Mouse (Mus musculus) CH12.LX (cell line): Measurements from ENCODE around the gene H2-Ab1. TPM values are rescaled to one million over a fixed set of nuclear protein-coding genes. Genes with fewer than 3 reads are reported as not detected.

Experiments used
- DNase-seq: peaks from one replicate; pipeline ENCODE4 v3.0.0-alpha.2; 2013; ENCODE audit errors: extremely low read depth
- H3K27ac ChIP-seq: 2 replicates; pipeline ENCODE4 v1.5.1; 2012; ENCODE audit warnings: low read depth, mild to moderate bottlenecking, control low read depth, moderate library complexity; ENCODE audit not compliant: insufficient read depth
- H3K27me3 ChIP-seq: replicated peaks from 2 replicates; pipeline ENCODE3; 2012; ENCODE audit warnings: inconsistent platforms
- H3K36me3 ChIP-seq, 2 experiments: replicated peaks in 1 of 2; 2 replicates each; pipeline versions ENCODE3 to v1.6.1; 2012; ENCODE audit warnings: inconsistent platforms in 1 of 2, low read length in 1 of 2, mild to moderate bottlenecking in 1 of 2, mixed read lengths in 1 of 2, moderate library complexity in 1 of 2; ENCODE audit not compliant: control insufficient read depth in 1 of 2, insufficient read depth in 1 of 2
- H3K4me1 ChIP-seq, 2 experiments: 2 replicates each; pipeline ENCODE4 v1.6.1; 2012; ENCODE audit warnings: inconsistent platforms in 1 of 2, moderate library complexity in 1 of 2; ENCODE audit not compliant: insufficient read depth in 2 of 2, control insufficient read depth in 1 of 2
- H3K4me2 ChIP-seq: 2 replicates; pipeline ENCODE4 v1.6.1; 2012; ENCODE audit warnings: low read depth, mild to moderate bottlenecking, control low read depth; ENCODE audit not compliant: poor library complexity, insufficient read depth, severe bottlenecking
- H3K4me3 ChIP-seq, 3 experiments: fragments of 150-350 bp in 1 of 3; sonication (generic) in 1 of 3; replicated peaks in 1 of 3; 2 replicates each; pipeline versions ENCODE3 to v1.5.1; 2011 to 2012; ENCODE audit warnings: low read depth in 2 of 3, low read length in 2 of 3, mild to moderate bottlenecking in 2 of 3, moderate library complexity in 2 of 3, control low read depth in 1 of 3, improper control_type of control experiment in 1 of 3, inconsistent platforms in 1 of 3, mixed read lengths in 1 of 3; ENCODE audit not compliant: poor library complexity in 1 of 3
- H3K79me2 ChIP-seq: replicated peaks from 2 replicates; pipeline ENCODE4 v1.6.1; 2012; ENCODE audit warnings: mild to moderate bottlenecking, moderate library complexity; ENCODE audit not compliant: control insufficient read depth, poor library complexity, insufficient read depth, severe bottlenecking; ENCODE audit errors: extremely low read depth
- H3K9ac ChIP-seq: 2 replicates; pipeline ENCODE4 v1.6.1; 2012; ENCODE audit warnings: low read depth, mild to moderate bottlenecking, control low read depth, moderate library complexity; ENCODE audit not compliant: insufficient read depth
- H3K9me3 ChIP-seq: replicated peaks from 2 replicates; pipeline ENCODE3; 2012; ENCODE audit warnings: low read length, inconsistent platforms, mixed read lengths
- BHLHE40 ChIP-seq: IDR thresholded peaks from 2 replicates; pipeline ENCODE4 v1.6.1; 2011; ENCODE audit warnings: mild to moderate bottlenecking, low read depth, low read length, improper control_type of control experiment
- CHD1 ChIP-seq: IDR thresholded peaks from 2 replicates; pipeline ENCODE4 v1.6.1; 2012; ENCODE audit warnings: low read depth, low read length, improper control_type of control experiment, inconsistent platforms
- CHD2 ChIP-seq: IDR thresholded peaks from 2 replicates; pipeline ENCODE4 v1.6.1; 2011; ENCODE audit warnings: low read length, improper control_type of control experiment
- CTCF ChIP-seq, 2 experiments: IDR thresholded peaks in 1 of 2; conservative IDR thresholded peaks in 1 of 2; 2 replicates each; pipeline ENCODE4 v1.5.1; 2011 to 2012; ENCODE audit warnings: low read depth in 2 of 2, low read length in 2 of 2, improper control_type of control experiment in 1 of 2, inconsistent platforms in 1 of 2, mild to moderate bottlenecking in 1 of 2, moderate library complexity in 1 of 2
- EP300 ChIP-seq: IDR thresholded peaks from 2 replicates; pipeline ENCODE4 v1.6.1; 2011; ENCODE audit warnings: low read length, improper control_type of control experiment
- ETS1 ChIP-seq: conservative IDR thresholded peaks from 2 replicates; pipeline ENCODE4 v1.6.1; 2012; ENCODE audit warnings: low read depth, mild to moderate bottlenecking, inconsistent platforms, low read length, improper control_type of control experiment, moderate library complexity
- IRF4 ChIP-seq: IDR thresholded peaks from 2 replicates; pipeline ENCODE4 v1.6.1; 2014; ENCODE audit warnings: low read depth, mild to moderate bottlenecking, inconsistent platforms, low read length, improper control_type of control experiment
- JUN ChIP-seq: IDR thresholded peaks from 2 replicates; pipeline ENCODE4 v1.6.1; 2011; ENCODE audit warnings: low read depth, mild to moderate bottlenecking, low read length, improper control_type of control experiment, moderate library complexity; ENCODE audit not compliant: insufficient read depth
- JUND ChIP-seq: conservative IDR thresholded peaks from 2 replicates; pipeline ENCODE4 v1.6.1; 2011; ENCODE audit warnings: low read depth, low read length, improper control_type of control experiment
- MXI1 ChIP-seq: IDR thresholded peaks from 2 replicates; pipeline ENCODE4 v1.6.1; 2011; ENCODE audit warnings: mild to moderate bottlenecking, low read depth, low read length, improper control_type of control experiment
- MYC ChIP-seq: IDR thresholded peaks from 2 replicates; pipeline ENCODE4 v1.6.1; 2011; ENCODE audit warnings: low read depth, mild to moderate bottlenecking, improper control_type of control experiment, low read length
- NELFE ChIP-seq: IDR thresholded peaks from 2 replicates; pipeline ENCODE4 v1.6.1; 2011; ENCODE audit warnings: low read depth, low read length, improper control_type of control experiment
- RAD21 ChIP-seq: IDR thresholded peaks from 2 replicates; pipeline ENCODE4 v1.6.1; 2011; ENCODE audit warnings: low read depth, mild to moderate bottlenecking, low read length, improper control_type of control experiment, moderate library complexity
- RCOR1 ChIP-seq: conservative IDR thresholded peaks from 2 replicates; pipeline ENCODE4 v1.6.1; 2012; ENCODE audit warnings: low read depth, mild to moderate bottlenecking, inconsistent platforms, low read length, improper control_type of control experiment
- SIN3A ChIP-seq: IDR thresholded peaks from 2 replicates; pipeline ENCODE4 v1.6.1; 2012; ENCODE audit warnings: low read length, improper control_type of control experiment, inconsistent platforms
- SMC3 ChIP-seq: IDR thresholded peaks from 2 replicates; pipeline ENCODE4 v1.6.1; 2011; ENCODE audit warnings: low read depth, low read length, improper control_type of control experiment
- TCF12 ChIP-seq: IDR thresholded peaks from 2 replicates; pipeline ENCODE4 v1.6.1; 2014; ENCODE audit warnings: low read depth, mild to moderate bottlenecking, inconsistent platforms, low read length, improper control_type of control experiment
- UBTF ChIP-seq: IDR thresholded peaks from 2 replicates; pipeline ENCODE4 v1.6.1; 2012; ENCODE audit warnings: low read depth, mild to moderate bottlenecking, inconsistent platforms, low read length, improper control_type of control experiment, moderate library complexity
- USF1 ChIP-seq: IDR thresholded peaks from 2 replicates; pipeline ENCODE4 v1.6.1; 2014; ENCODE audit warnings: low read depth, mild to moderate bottlenecking, inconsistent platforms, low read length, improper control_type of control experiment
- USF2 ChIP-seq: conservative IDR thresholded peaks from 2 replicates; pipeline ENCODE4 v1.6.1; 2011; ENCODE audit warnings: low read depth, low read length, improper control_type of control experiment
- ZKSCAN1 ChIP-seq: IDR thresholded peaks from 2 replicates; pipeline ENCODE4 v1.6.1; 2012; ENCODE audit warnings: low read depth, inconsistent platforms, low read length, improper control_type of control experiment, borderline replicate concordance
- dilution Hi-C: fragments of 300-500 bp; cut with MboI; formaldehyde crosslinking; loops from 2 replicates; pipeline ENCODE4 v1.14.3; 2020; ENCODE audit warnings: low sequenced_read_pairs; ENCODE audit not compliant: extremely low pct_unique_long_range_greater_than_20kb, extremely low pct_ligation_motif_present
- in situ Hi-C: fragments of 300-500 bp; cut with MboI; formaldehyde crosslinking; loops from 3 replicates; pipeline ENCODE4 v1.14.3; 2019; ENCODE audit warnings: low sequenced_read_pairs, low pct_ligation_motif_present, low pct_unique_long_range_greater_than_20kb, mixed read lengths
- polyA plus RNA-seq: library from polyadenylated mRNA; unstranded; fragments of >175 nt; gene quantifications from 2 replicates; pipeline ENCODE4 v1.2.1, GENCODE M21; 2012; ENCODE audit warnings: low read depth; ENCODE audit not compliant: insufficient read length
- total RNA-seq, 2 experiments: library from RNA; depleted of rRNA; stranded (reverse); fragments of 300-350 nt in 1 of 2; fragments of >200 nt in 1 of 2; gene quantifications; 2 replicates each; pipeline ENCODE4 v1.2.3; 2012 to 2014

H2-Ab1 gene
- total and polyA plus RNA-seq, 3 experiments, result 114 to 699 (median 119) TPM

DNA sequence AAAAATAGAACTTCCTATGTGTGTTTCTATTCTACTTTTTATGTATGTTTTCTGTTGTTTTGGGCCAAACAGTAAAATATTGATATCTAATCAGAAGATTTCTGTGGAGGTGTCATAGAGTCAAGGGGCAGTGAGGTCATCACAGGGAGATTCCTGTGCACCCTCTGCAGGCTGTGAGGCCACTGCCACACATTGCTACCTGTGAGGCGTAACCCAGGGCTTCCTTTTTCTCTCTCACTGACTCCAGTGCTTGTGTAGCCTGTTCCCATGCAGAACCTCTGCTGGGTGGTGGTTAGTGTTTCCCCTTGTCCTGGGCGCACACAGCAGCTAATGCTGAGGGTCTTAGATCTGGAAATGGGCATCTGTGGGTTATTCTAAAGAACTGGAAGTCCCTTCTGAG, 48.9 kb downstream of the H2-Ab1 start:
- Histone ChIP-seq H3K4me3 (peak overlapping the region; percentile 64 to 84 (median 79)), H3K36me3 (peaks cover 13 to 30% of the 10 kb centered on the region in 2 experiments), H3K4me2 (peak overlapping the region; percentile 43), H3K9ac (peak overlapping the region; percentile 97), H3K9me3 (peaks cover 11% of the 10 kb centered on the region), H3K27ac (peak overlapping the region; percentile 74; the same call in 1 of the 2 replicates), H3K27me3 (no peaks in the 10 kb centered on the region), H3K79me2 (peaks cover 23% of the 10 kb centered on the region), H3K4me1 (peaks cover 12 to 50% of the 10 kb centered on the region in 2 experiments; a peak in 3 of 4 replicates)
- peak; percentile 76 for DNase-seq
- in situ Hi-C loops (no loop called here), dilution Hi-C loops (no loop called here)
- TF ChIP-seq JUN (peak; percentile 49), MYC (peak; percentile 69; the same call in 1 of the 2 replicates), CHD2 (no peak), SIN3A (peak; percentile 66; the same call in 1 of the 2 replicates), JUND (peak; percentile 55; the same call in 1 of the 2 replicates), TCF12 (peak; percentile 64; the same call in 1 of the 2 replicates), RAD21 (peak; percentile 7), RCOR1 (no peak), SMC3 (peak; percentile 35; the same call in 1 of the 2 replicates), CHD1 (no peak), BHLHE40 (peak; percentile 35; the same call in 1 of the 2 replicates), MXI1 (peak; percentile 52), CTCF (conservative IDR thresholded peaks at IDR 0.05 in 1 of 2, IDR thresholded peaks at IDR 0.05 in 1 of 2; ENCODE audit: low read depth in 2 of 2, low read length in 2 of 2) (peak in 1 of 2 experiments; percentile 42; a peak in 1 of 4 replicates), NELFE (peak; percentile 46; the same call in 1 of the 2 replicates), ETS1 (peak; percentile 83)

DNA sequence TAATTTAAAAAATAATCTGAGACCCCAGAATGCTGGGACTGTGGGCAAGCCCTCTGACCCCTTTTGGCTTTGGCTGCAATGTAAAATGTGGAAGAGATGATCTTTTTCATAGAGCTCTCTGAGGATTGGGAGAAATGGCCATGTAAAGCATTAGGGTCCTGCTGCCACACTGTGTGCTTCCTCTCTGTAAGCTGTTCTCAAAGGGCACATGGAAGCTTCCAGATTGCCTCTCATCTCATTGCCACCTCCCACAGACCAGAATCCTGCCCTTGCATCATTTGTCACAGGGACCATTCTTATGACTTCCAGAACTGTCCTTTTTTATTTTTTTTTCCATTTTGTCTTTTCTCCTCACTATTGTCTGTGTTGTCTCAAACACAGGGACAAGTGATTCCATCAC, 49.7 kb downstream of the H2-Ab1 start:
- Histone ChIP-seq H3K79me2 (peaks cover 23% of the 10 kb centered on the region), H3K4me1 (peaks cover 15 to 52% of the 10 kb centered on the region in 2 experiments), H3K4me3 (peak overlapping the region in 2 of 3 experiments; percentile 79 to 84), H3K27me3 (no peaks in the 10 kb centered on the region), H3K36me3 (peaks cover 19 to 35% of the 10 kb centered on the region in 2 experiments), H3K4me2 (peak overlapping the region; percentile 43), H3K27ac (no peak overlapping the region), H3K9me3 (peaks cover 11% of the 10 kb centered on the region), H3K9ac (0 out of 2 replicates have a peak overlapping the region, but pooled peaks have one; percentile 97)
- in situ Hi-C loops, result no loop called here
- TF ChIP-seq UBTF (no peak), EP300 (no peak), CTCF (conservative IDR thresholded peaks at IDR 0.05 in 1 of 2, IDR thresholded peaks at IDR 0.05 in 1 of 2; ENCODE audit: low read depth in 2 of 2, low read length in 2 of 2) (no peak), IRF4 (no peak), BHLHE40 (no peak), USF2 (no peak), USF1 (no peak), JUND (no peak), RCOR1 (no peak), ZKSCAN1 (peak; percentile 78), SIN3A (peak; percentile 64)
- no peak for DNase-seq
- dilution Hi-C loops, result no loop called here
